Mouse (Mus musculus) kidney, embryonic 14.5 days (tissue): ENCODE data around the gene Serinc1. TPM values are rescaled to one million over a fixed set of nuclear protein-coding genes. Genes with fewer than 3 reads are reported as not detected.
A peak's percentile ranks its signal among the peaks of the same experiment; 100 is the strongest.

Experiments
- ATAC-seq: fragments of 200-750 bp; cut with Nextera tagmentation; 2 replicates; pipeline ENCODE4 v1.8.0; 2017; ENCODE audit warnings: moderate number of reproducible peaks, mild to moderate bottlenecking, moderate TSS enrichment, moderate library complexity; ENCODE audit not compliant: low FRiP score, low TSS enrichment
- H3K27ac ChIP-seq: fragments of 300-500 bp; sonication (generic); 2 replicates; pipeline ENCODE4 v1.5.1; 2014; ENCODE audit warnings: low read depth, mild to moderate bottlenecking, low read length, moderate library complexity, mixed read lengths
- H3K27me3 ChIP-seq: fragments of 300-500 bp; sonication (generic); 2 replicates; pipeline ENCODE4 v1.6.1; 2014; ENCODE audit warnings: mild to moderate bottlenecking, low read length; ENCODE audit not compliant: control insufficient read depth, insufficient read depth
- H3K36me3 ChIP-seq: fragments of 300-500 bp; sonication (generic); 2 replicates; pipeline ENCODE4 v1.6.1; 2014; ENCODE audit warnings: low read length, mixed read lengths; ENCODE audit not compliant: control insufficient read depth, insufficient read depth
- H3K4me1 ChIP-seq: fragments of 300-500 bp; sonication (generic); 2 replicates; pipeline ENCODE4 v1.6.1; 2014; ENCODE audit warnings: low read length, mixed read lengths; ENCODE audit not compliant: control insufficient read depth, insufficient read depth
- H3K4me2 ChIP-seq: fragments of 300-500 bp; sonication (generic); replicated peaks from 2 replicates; pipeline ENCODE4 v1.6.1; 2014; ENCODE audit warnings: low read depth, mild to moderate bottlenecking, low read length
- H3K4me3 ChIP-seq: fragments of 300-500 bp; sonication (generic); 2 replicates; pipeline ENCODE4 v1.5.1; 2014; ENCODE audit warnings: mild to moderate bottlenecking, low read length
- H3K9ac ChIP-seq: fragments of 300-500 bp; sonication (generic); 2 replicates; pipeline ENCODE4 v1.6.1; 2014; ENCODE audit warnings: low read depth, mild to moderate bottlenecking, low read length, moderate library complexity
- H3K9me3 ChIP-seq: fragments of 300-500 bp; sonication (generic); 2 replicates; pipeline ENCODE4 v1.6.1; 2016; ENCODE audit warnings: low read length; ENCODE audit not compliant: control insufficient read depth
- WGBS: fragments of 180-500 bp; shearing (Covaris S2); extraction: QIAGEN DNeasy Blood & Tissue Kit; methylation state at CpG from one replicate; pipeline ENCODE4 v1.1.7; 2014; 5-methylcytosine and 5-hydroxymethylcytosine counted together
- polyA plus RNA-seq: library from polyadenylated mRNA; unstranded; fragments of >200 nt; fragmentation: Nextera tagmentation; extraction: Ambion mirVana; gene quantifications from 2 replicates; pipeline ENCODE4 v1.2.1, GENCODE M21; 2014

Gene Serinc1
- polyA plus RNA-seq, 1 experiment from 2014 or later: 154 TPM

DNA sequence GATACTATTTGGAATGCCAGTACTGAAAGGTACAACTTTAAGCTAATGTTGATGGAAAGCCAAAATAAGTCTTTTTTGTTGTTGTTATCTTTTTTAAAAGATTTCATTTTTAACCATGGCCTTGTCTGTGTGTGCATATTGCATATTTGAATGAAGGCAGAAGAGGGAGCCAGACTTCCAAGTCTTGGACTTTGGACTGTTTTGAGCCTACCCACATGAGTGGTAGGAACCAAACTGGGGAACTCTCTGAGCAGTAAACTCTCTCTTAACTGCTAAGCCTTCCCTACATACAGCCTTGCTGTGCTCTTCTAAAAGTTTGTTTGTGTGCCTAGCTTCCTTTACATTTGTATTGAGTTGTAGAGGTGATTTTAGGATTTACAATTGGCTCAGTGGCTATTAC is 43.7 kb downstream of the Serinc1 start:
- no peak for ATAC-seq
- no peak overlapping the region for H3K4me2 ChIP-seq

GRCm38 (mm10) chr10:57487201-57487600 is 45.1 kb downstream of the Serinc1 start:
- no peak overlapping the region for H3K27ac ChIP-seq
- ATAC-seq: no peak

More for the DNA sequence above, 43.7 kb downstream of the Serinc1 start:
- no peaks in the 10 kb centered on the region for H3K27me3 ChIP-seq
- H3K4me3 ChIP-seq: no peak overlapping the region
- peaks cover 10% of the 10 kb centered on the region for H3K4me1 ChIP-seq
- H3K27ac ChIP-seq: no peak overlapping the region
- no peak overlapping the region for H3K9ac ChIP-seq
- H3K9me3 ChIP-seq: peaks cover 3% of the 10 kb centered on the region; the same call in 1 of the 2 replicates
- no peaks in the 10 kb centered on the region for H3K36me3 ChIP-seq

DNA sequence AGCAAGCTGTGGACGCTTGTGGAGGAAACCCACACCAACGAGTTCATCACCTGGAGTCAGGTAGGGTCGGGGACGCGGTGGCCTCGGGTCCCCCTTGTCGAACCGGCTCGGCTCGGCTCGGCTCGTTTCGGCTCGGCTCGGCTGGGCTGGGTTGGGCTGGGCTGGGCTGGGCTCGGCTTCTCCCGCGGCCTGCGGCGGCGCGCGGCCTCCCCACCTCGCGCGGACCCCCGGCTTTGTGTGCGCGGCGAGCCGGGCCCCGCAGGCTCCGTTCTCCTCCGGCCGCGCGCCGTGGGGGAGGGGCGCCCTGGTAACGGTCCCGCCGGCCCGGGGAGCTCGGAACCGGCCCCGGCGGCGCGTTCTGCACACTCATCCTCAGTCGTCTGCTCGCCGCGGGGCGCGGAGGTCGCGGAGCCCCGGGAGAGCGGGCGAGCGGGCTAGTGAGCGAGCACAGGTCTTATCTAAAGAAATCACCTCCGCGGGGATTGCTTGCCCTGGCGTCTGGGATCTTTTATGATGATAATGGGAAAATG is 45.7 kb downstream of the Serinc1 start:
- H3K4me1 ChIP-seq: peaks cover 10% of the 10 kb centered on the region
- H3K4me2 ChIP-seq: peak overlapping the region; percentile 58
- no peaks in the 10 kb centered on the region for H3K9me3 ChIP-seq
- H3K27me3 ChIP-seq: no peaks in the 10 kb centered on the region
- H3K9ac ChIP-seq: peak overlapping the region; percentile 90
- H3K4me3 ChIP-seq: peak overlapping the region; percentile 75
- 0% methylated on average over 37 of the region's 65 CpGs for WGBS
- peak overlapping the region; percentile 94 for H3K27ac ChIP-seq
- no peaks in the 10 kb centered on the region for H3K36me3 ChIP-seq
- peak; percentile 89 for ATAC-seq

More at GRCm38 (mm10) chr10:57487201-57487600, 45.1 kb downstream of the Serinc1 start:
- no peaks in the 10 kb centered on the region for H3K36me3 ChIP-seq
- H3K9ac ChIP-seq: peak overlapping the region; percentile 90; the same call in 1 of the 2 replicates
- no peaks in the 10 kb centered on the region for H3K9me3 ChIP-seq
- peaks cover 10% of the 10 kb centered on the region for H3K4me1 ChIP-seq
- peak overlapping the region; percentile 75 for H3K4me3 ChIP-seq
- peak overlapping the region; percentile 58 for H3K4me2 ChIP-seq
- under 1% methylated on average over 8 of the region's 8 CpGs for WGBS
- H3K27me3 ChIP-seq: no peaks in the 10 kb centered on the region

- ATAC-seq: peak; percentile 100
- peak within 1 kb of the TSS; percentile 90 for H3K9ac ChIP-seq
- peaks cover 10% of the 10 kb centered on the region for H3K4me1 ChIP-seq
- peak within 1 kb of the TSS; percentile 94 for H3K27ac ChIP-seq
- peak within 1 kb of the TSS; percentile 75 for H3K4me3 ChIP-seq
- 1% methylated on average over 52 of the region's 52 CpGs for WGBS
- H3K36me3 ChIP-seq: no peaks in the 10 kb centered on the region
- peak within 1 kb of the TSS; percentile 58 for H3K4me2 ChIP-seq
- H3K27me3 ChIP-seq: no peaks in the 10 kb centered on the region
- no peaks in the 10 kb centered on the region for H3K9me3 ChIP-seq
Observed at GRCm38 (mm10) chr10:57485908-57486541, 46.3 kb downstream of the Serinc1 start, which contains the start of gene Hsf2. Gene Hsf2 (plus strand): TSS chr10:57486385.

GRCm38 (mm10) chr10:57484741-57485140 is 47.6 kb downstream of the Serinc1 start:
- WGBS: 94% methylated on average over 3 of the region's 3 CpGs

DNA sequence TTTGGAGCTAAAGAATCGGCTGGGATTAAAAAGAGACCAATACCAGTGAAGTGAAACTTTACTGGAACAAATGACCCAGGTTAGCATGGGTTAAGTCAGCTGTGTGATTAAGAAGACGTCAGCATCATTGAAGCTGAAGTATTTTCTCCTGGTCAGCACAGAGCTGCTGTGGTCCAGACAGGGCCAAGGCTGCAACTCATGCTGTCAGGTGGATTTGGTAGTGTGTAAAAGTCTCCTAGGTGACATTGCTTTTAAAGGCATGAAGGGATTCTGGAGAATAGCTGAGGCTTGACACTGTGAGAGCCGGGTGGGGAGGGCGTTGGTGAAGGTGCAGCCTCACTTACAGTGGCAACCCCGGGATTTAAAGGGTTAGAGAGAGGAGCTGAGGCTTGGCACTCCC is 50.6 kb downstream of the Serinc1 start:
- H3K27ac ChIP-seq: no peak overlapping the region
- H3K4me3 ChIP-seq: no peak overlapping the region
- no peaks in the 10 kb centered on the region for H3K36me3 ChIP-seq
- no peaks in the 10 kb centered on the region for H3K27me3 ChIP-seq
- no peaks in the 10 kb centered on the region for H3K9me3 ChIP-seq
- ATAC-seq: no peak
- H3K4me1 ChIP-seq: no peaks in the 10 kb centered on the region
- H3K9ac ChIP-seq: no peak overlapping the region
- H3K4me2 ChIP-seq: no peak overlapping the region
- 58% methylated on average over 5 of the region's 5 CpGs for WGBS

More at GRCm38 (mm10) chr10:57484741-57485140, 47.6 kb downstream of the Serinc1 start:
- H3K36me3 ChIP-seq: no peaks in the 10 kb centered on the region
- H3K9ac ChIP-seq: no peak overlapping the region
- no peak overlapping the region for H3K27ac ChIP-seq
- H3K4me1 ChIP-seq: peaks cover 10% of the 10 kb centered on the region
- no peaks in the 10 kb centered on the region for H3K9me3 ChIP-seq
- ATAC-seq: no peak
- H3K4me2 ChIP-seq: no peak overlapping the region
- no peaks in the 10 kb centered on the region for H3K27me3 ChIP-seq
- no peak overlapping the region for H3K4me3 ChIP-seq

DNA sequence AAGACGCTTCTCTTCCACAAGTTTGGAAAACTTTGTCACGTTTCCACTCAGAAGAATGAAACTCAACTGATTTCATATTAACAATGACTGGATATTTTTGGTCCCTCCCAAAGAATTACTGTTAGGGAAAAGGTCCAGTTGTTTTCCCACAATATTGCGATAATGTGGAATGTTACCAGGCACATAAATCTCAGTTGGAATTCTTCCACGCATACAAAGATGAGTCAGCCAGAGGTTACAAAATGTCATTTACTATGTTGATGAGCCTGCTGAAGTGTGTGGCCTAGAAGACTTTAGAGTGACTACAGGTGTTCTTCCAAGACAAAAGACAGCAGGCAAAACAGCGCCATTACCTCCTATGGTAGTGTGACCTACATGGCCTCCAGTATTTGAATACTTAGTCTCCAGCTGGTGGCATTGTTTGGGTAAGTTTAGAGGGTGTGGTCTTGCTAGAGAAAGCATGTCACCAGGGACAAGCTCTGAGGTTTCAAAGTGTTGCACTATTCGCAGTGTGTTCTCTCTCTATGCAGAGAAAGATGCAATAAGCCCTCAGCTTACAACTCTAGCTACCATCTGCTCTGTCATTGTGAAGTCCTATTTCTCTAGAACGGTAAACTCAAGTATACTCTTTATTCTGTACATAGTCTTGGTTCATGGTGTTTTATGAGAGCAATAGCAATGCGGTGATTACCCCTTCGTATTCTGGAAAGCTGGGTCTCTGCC is 55.0 kb downstream of the Serinc1 start:
- H3K27ac ChIP-seq: no peak overlapping the region
- 80% methylated on average over 9 of the region's 9 CpGs for WGBS
- no peak overlapping the region for H3K9ac ChIP-seq
- no peaks in the 10 kb centered on the region for H3K36me3 ChIP-seq
- ATAC-seq: no peak
- no peaks in the 10 kb centered on the region for H3K9me3 ChIP-seq
- no peak overlapping the region for H3K4me3 ChIP-seq
- no peaks in the 10 kb centered on the region for H3K27me3 ChIP-seq
- no peak overlapping the region for H3K4me2 ChIP-seq
- no peaks in the 10 kb centered on the region for H3K4me1 ChIP-seq
